Mouse (Mus musculus) monocyte, adult 59 days (primary cell): ENCODE data around the gene Rab27a. TPM values are rescaled to one million over a fixed set of nuclear protein-coding genes. Genes with fewer than 3 reads are reported as not detected.

Source experiments
- total RNA-seq, 2 experiments: library from RNA; stranded (reverse); gene quantifications; one replicate each; pipeline ENCODE4 v1.2.4; 2023

Rab27a gene
- 10 to 100 TPM; 42.2 to 46.5 TPM for total RNA-seq

DNA sequence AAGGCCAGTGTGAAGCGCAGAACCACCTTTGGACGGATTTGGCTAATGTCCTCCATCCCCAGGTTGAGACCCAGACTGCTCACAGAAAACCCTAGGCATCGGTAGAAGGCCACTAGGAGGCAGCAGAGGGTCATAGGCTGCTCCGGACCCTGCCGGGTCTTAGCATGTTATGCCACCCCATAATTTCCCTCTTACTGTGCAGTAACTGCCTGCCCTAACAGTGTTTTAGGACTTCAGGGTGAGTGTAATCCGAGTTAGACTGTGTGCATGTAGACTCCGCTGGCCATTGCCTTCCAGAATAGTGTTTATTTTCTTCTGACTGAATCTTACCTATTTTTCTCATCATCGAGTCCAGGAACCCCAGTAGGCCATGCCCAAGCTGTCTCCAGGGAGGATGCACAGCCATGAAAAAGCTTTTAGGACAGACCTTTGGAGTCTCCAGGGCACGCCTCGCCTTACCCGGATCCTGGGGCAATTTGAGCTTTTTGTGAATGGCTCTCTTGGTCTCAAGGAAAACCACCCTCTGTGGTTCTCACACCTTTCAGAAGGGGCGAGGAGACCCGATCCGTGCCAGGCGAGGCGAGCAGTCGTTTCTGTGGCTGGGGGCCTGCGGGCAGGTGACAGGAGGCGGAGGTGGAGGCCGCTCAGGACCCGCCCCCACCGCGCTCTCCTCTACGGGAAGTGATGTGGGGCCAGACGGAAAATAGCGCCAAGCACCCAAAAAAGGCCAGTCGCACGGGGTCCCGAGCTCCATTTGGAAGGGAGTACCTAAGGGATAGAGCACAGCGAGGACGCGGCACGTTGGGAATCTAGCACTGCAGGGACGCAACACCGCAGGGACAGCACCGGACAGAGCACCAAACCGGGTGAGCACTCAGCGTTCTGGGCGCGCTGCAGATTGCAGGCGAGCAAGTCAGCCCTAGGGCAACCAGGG is at the start of gene Rab27a:
Gene Rab27a (plus strand): TSS at position 709 of the 934 bp plus-strand sequence.

DNA sequence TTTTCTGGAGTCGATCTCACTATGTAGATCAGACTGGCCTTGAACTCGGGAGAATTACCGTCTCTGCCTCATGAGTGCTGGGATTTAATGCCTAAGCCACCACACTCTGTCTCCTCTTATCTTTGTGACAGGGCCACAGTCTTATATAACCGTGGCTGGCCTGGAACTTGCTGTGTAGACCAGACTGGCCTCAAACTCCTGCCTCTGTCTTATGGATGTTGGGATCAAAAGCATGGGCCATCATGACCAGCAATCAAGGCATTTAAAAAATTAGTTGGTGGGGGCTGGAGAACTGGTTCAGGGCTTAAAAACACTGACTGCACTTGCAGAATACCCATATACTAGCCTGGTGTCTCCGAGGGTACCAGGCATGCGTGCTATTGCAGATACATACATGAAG is 4.6 kb upstream of the Rab27a start, which contains the start of gene Pigb:
Gene Pigb (minus strand): TSS at position 299 of the 400 bp plus-strand sequence.

DNA sequence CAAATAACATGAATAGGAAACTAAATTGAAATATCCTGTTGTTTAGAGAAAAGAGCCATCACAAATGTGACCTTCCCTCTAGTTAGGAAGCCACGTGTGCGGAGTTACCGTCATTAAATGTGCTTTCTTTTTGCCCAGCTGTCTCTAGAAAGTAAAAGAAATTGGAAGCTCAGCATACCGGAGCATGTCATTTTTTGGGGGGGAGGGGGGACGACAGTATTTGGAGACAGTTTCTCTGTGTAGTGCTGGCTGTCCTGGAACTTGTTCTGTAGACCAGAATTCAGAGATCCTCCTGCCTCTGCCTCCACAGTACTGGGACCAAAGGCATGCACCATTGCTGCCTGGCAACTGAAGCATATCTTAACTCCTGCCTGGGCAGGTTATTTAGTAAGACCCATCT is 56.9 kb downstream of the Rab27a start, which contains the start of gene Khdc3:
Gene Khdc3 (plus strand): TSS at position 301 of the 400 bp plus-strand sequence.

DNA sequence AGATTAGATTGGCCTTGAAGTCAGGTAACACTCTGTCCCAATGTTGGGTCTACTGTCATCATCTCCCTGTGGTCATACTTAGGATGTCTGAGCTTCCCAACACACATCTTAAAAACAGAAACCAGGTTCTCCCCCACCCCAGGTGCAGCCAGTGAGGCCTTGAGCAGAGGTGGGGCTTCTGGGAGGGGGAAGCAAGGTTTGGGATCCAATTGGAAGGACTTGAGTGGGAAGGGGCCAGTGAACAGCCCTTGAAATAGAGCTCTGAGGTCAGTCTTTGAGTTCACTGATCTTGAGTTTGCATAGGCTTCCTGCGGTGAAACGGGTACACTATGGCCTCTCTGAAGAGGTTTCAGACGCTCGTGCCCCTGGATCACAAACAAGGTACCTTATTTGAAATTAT is 57.5 kb downstream of the Rab27a start, which contains the start of gene Gm20509:
Gene Gm20509 (plus strand): TSS at position 290 of the 400 bp plus-strand sequence.

DNA sequence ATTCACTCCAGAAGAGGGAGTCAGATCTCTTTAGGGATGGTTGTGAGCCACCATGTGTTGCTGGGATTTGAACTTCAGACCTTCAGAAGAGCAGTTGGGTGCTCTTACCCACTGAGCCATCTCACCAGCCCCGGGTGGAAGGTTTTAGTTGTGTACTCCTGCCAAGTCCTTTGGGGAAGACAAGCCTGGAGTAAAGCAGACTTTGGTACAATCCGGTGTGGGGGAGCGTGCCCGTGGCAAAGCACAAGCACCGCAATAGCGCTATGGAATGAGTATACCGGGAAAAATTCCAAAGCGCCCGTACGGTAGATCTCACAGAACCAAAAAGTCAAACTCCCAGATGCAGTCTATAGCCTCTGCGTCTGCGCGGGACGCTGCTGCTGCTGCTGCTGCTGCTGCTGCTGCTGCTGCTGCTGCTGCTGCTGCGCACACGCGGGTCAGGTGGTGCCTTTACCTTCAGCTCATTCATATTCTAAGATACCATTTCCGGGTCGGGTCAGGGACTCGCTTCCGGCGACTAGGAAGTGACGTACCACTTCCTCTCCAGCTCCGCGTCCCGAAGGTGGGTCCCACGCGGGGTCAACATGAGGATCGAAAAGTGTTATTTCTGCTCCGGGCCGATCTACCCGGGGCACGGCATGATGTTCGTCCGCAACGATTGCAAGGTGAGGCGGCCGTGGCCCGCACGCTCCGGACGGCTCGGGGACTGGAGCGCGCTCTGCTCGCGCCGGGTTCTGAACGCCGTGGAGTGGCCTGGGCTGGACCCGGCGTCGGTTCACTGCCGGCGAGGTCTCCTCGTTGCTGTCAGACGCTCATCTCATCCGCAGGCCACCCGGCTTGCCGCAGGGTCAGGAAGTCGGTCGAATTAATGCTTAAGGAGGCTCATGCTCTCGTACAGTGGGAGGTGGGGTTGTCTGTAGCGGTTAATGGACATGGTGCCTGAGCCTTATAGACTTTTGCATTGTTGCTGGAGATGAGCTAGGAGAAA is 68.6 kb downstream of the Rab27a start, which contains the start of gene Rsl24d1:
Gene Rsl24d1 (plus strand): TSS at position 508 of the 988 bp plus-strand sequence.

Other genes starting within 250 kb of the Rab27a start
- not detected for gene Prtg, start 238.0 kb upstream of the Rab27a start, total RNA-seq
- gene Pygo1, start 119.2 kb upstream of the Rab27a start, total RNA-seq: not detected
- gene Dyx1c1, start 86.1 kb upstream of the Rab27a start, total RNA-seq: not detected
- under 1 TPM; 0.12 to 0.37 TPM for gene Gm44503, start 86.0 kb upstream of the Rab27a start, total RNA-seq
- 1 to 10 TPM; 2.0 to 2.7 TPM for gene Ccpg1os, start 59.5 kb upstream of the Rab27a start, total RNA-seq
- gene Ccpg1, start 59.4 kb upstream of the Rab27a start, total RNA-seq: 100 to 1,000 TPM; 115 to 119 TPM
- gene Pigb, start 4.5 kb upstream of the Rab27a start, total RNA-seq: 10 to 100 TPM; 10.2 to 10.4 TPM
- gene Khdc3, start 57.0 kb downstream of the Rab27a start, total RNA-seq: 1 to 10 TPM; 2.9 to 3.9 TPM
- gene Gm20509, start 57.6 kb downstream of the Rab27a start, total RNA-seq: not detected
- gene Rsl24d1, start 68.6 kb downstream of the Rab27a start, total RNA-seq: 10 to 100 TPM; 50.2 to 51.4 TPM